Mouse (Mus musculus): ENCODE data around the gene Ndufa8.

DNA sequence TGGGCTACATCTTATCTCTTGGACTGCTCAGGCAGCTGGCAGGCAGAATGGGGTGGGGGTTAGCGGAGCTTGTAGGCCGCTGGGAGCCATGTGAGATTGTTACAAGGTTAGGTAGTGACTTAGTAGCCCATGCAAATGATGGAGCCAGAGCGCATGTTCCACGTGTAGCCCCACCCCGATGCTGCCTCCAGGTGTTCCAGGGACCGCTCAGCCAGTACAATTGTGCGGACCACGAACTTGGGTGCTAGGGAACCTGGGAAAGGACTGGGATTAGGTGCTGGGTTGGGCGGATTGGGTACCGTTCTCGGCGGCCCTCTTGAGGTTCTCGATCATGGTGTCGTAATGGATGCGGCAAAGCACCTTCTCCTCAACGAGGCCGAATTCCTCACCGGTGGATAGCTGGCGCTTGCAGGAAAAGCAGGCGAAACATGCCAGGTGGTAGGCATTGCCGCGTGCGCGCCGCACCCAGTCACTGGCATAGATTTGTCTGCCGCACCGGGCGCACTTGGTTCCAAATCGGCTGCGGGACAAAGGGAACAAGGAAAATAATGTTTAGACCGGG, 44.8 kb upstream of the Ndufa8 start:
- TF ChIP-seq CTCF (IDR thresholded peaks at IDR 0.05; ENCODE audit: low read depth, low read length) (no peak), POLR2A (IDR thresholded peaks at IDR 0.05; ENCODE audit: extremely low read depth, insufficient read depth, low read length) (no peak)
